Mouse (Mus musculus) MEL (cell line): ENCODE measurements around the gene Srgap2. TPM values are rescaled to one million over a fixed set of nuclear protein-coding genes. Genes with fewer than 3 reads are reported as not detected.

Experiments used
- DNase-seq: peaks from one replicate; pipeline ENCODE4 v3.0.0; 2011; ENCODE audit warnings: low read depth, low spot score
- H3K27ac ChIP-seq: 2 replicates; pipeline ENCODE4 v1.5.1; 2012; ENCODE audit warnings: low read depth, mild to moderate bottlenecking, control low read depth, low read length, moderate library complexity; ENCODE audit not compliant: control insufficient read depth
- H3K27me3 ChIP-seq, 2 experiments: fragments of 150-350 bp in 1 of 2; sonication (generic) in 1 of 2; 2 replicates each; pipeline ENCODE4 v1.6.1; 2012; ENCODE audit warnings: low read length in 2 of 2, mild to moderate bottlenecking in 2 of 2, improper control_type of control experiment in 1 of 2, moderate library complexity in 1 of 2; ENCODE audit not compliant: insufficient read depth in 2 of 2, control insufficient read depth in 1 of 2
- H3K36me3 ChIP-seq, 2 experiments: 2 replicates each; pipeline ENCODE4 v1.6.1; 2012 to 2014; ENCODE audit warnings: low read length in 2 of 2, improper control_type of control experiment in 1 of 2, inconsistent platforms in 1 of 2, mild to moderate bottlenecking in 1 of 2; ENCODE audit not compliant: insufficient read depth in 2 of 2, control insufficient read depth in 1 of 2
- H3K4me1 ChIP-seq, 2 experiments: fragments of 150-350 bp in 1 of 2; sonication (generic) in 1 of 2; 2 replicates each; pipeline ENCODE4 v1.6.1; 2012; ENCODE audit warnings: low read length in 2 of 2, improper control_type of control experiment in 1 of 2, mild to moderate bottlenecking in 1 of 2; ENCODE audit not compliant: insufficient read depth in 2 of 2, control insufficient read depth in 1 of 2
- H3K4me3 ChIP-seq, 2 experiments: fragments of 150-350 bp in 1 of 2; sonication (generic) in 1 of 2; 2 replicates each; pipeline ENCODE4 v1.5.1; 2012; ENCODE audit warnings: low read depth in 2 of 2, low read length in 2 of 2, mild to moderate bottlenecking in 2 of 2, moderate library complexity in 2 of 2, control low read depth in 1 of 2, improper control_type of control experiment in 1 of 2; ENCODE audit not compliant: control insufficient read depth in 1 of 2, insufficient read depth in 1 of 2
- H3K79me2 ChIP-seq: 2 replicates; pipeline ENCODE4 v1.6.1; 2012; ENCODE audit warnings: mild to moderate bottlenecking, low read length, moderate library complexity; ENCODE audit not compliant: control insufficient read depth, poor library complexity, insufficient read depth
- H3K9ac ChIP-seq: 2 replicates; pipeline ENCODE4 v1.6.1; 2012; ENCODE audit warnings: low read depth, mild to moderate bottlenecking, control low read depth, low read length, moderate library complexity; ENCODE audit not compliant: control insufficient read depth, poor library complexity, severe bottlenecking
- H3K9me3 ChIP-seq: fragments of 150-350 bp; sonication (generic); replicated peaks from 2 replicates; pipeline ENCODE4 v1.6.1; 2012; ENCODE audit warnings: mild to moderate bottlenecking, low read length, improper control_type of control experiment, moderate library complexity; ENCODE audit not compliant: insufficient read depth
- CHD1 ChIP-seq: IDR thresholded peaks from 2 replicates; pipeline ENCODE4 v1.6.1; 2012; ENCODE audit warnings: low read depth, mild to moderate bottlenecking, inconsistent platforms, low read length, improper control_type of control experiment
- E2F4 ChIP-seq: IDR thresholded peaks from 2 replicates; pipeline ENCODE4 v1.6.1; 2011; ENCODE audit warnings: low read depth, low read length, improper control_type of control experiment, borderline replicate concordance
- GABPA ChIP-seq: IDR thresholded peaks from 2 replicates; pipeline ENCODE4 v1.6.1; 2012; ENCODE audit warnings: low read depth, mild to moderate bottlenecking, inconsistent platforms, low read length, improper control_type of control experiment, moderate library complexity
- GATA1 ChIP-seq: IDR thresholded peaks from 2 replicates; pipeline ENCODE4 v1.6.1; 2011; ENCODE audit warnings: low read depth, low read length, improper control_type of control experiment
- HCFC1 ChIP-seq: IDR thresholded peaks from 2 replicates; pipeline ENCODE4 v1.6.1; 2012; ENCODE audit warnings: low read depth, mild to moderate bottlenecking, inconsistent platforms, low read length, improper control_type of control experiment, moderate library complexity
- KAT2A ChIP-seq: conservative IDR thresholded peaks from 2 replicates; pipeline ENCODE4 v1.6.1; 2012; ENCODE audit warnings: low read depth, low read length, improper control_type of control experiment, inconsistent platforms
- MYB ChIP-seq: IDR thresholded peaks from 2 replicates; pipeline ENCODE4 v1.6.1; 2011; ENCODE audit warnings: mild to moderate bottlenecking, low read depth, low read length, improper control_type of control experiment
- MYC ChIP-seq: IDR thresholded peaks from 2 replicates; pipeline ENCODE4 v1.6.1; 2011; ENCODE audit warnings: low read depth, mild to moderate bottlenecking, low read length, improper control_type of control experiment, moderate library complexity
- NRF1 ChIP-seq: IDR thresholded peaks from 2 replicates; pipeline ENCODE4 v1.6.1; 2014; ENCODE audit warnings: low read depth, mild to moderate bottlenecking, inconsistent platforms, low read length, improper control_type of control experiment, moderate library complexity; ENCODE audit not compliant: poor library complexity, insufficient read depth, severe bottlenecking
- POLR2AphosphoS5 ChIP-seq: IDR thresholded peaks from 2 replicates; pipeline ENCODE4 v1.6.1; 2012; ENCODE audit warnings: low read depth, borderline replicate concordance, mild to moderate bottlenecking, inconsistent platforms, low read length, moderate library complexity, mixed read lengths
- RAD21 ChIP-seq: IDR thresholded peaks from 2 replicates; pipeline ENCODE4 v1.6.1; 2011; ENCODE audit warnings: mild to moderate bottlenecking, low read depth, low read length, improper control_type of control experiment
- RCOR1 ChIP-seq: IDR thresholded peaks from 2 replicates; pipeline ENCODE4 v1.6.1; 2012; ENCODE audit warnings: low read depth, mild to moderate bottlenecking, inconsistent platforms, low read length, improper control_type of control experiment
- TBP ChIP-seq: IDR thresholded peaks from 2 replicates; pipeline ENCODE4 v1.8.0; 2011; ENCODE audit warnings: low read depth, low read length, improper control_type of control experiment
- TCF12 ChIP-seq: IDR thresholded peaks from 2 replicates; pipeline ENCODE4 v1.6.1; 2014; ENCODE audit warnings: low read depth, mild to moderate bottlenecking, inconsistent platforms, low read length, improper control_type of control experiment, moderate library complexity
- UBTF ChIP-seq: IDR thresholded peaks from 2 replicates; pipeline ENCODE4 v1.6.1; 2012; ENCODE audit warnings: low read depth, mild to moderate bottlenecking, inconsistent platforms, low read length, improper control_type of control experiment, moderate library complexity, borderline replicate concordance; ENCODE audit not compliant: insufficient read depth
- USF1 ChIP-seq: IDR thresholded peaks from 2 replicates; pipeline ENCODE4 v1.6.1; 2014; ENCODE audit warnings: low read depth, mild to moderate bottlenecking, inconsistent platforms, low read length, improper control_type of control experiment, moderate library complexity
- USF2 ChIP-seq, 2 experiments: IDR thresholded peaks; 2 replicates each; pipeline ENCODE4 v1.6.1; 2011 to 2012; ENCODE audit warnings: improper control_type of control experiment in 2 of 2, low read length in 2 of 2, borderline replicate concordance in 1 of 2, inconsistent platforms in 1 of 2, low read depth in 1 of 2, mild to moderate bottlenecking in 1 of 2; ENCODE audit not compliant: insufficient read depth in 1 of 2
- ZC3H11A ChIP-seq: IDR thresholded peaks from 2 replicates; pipeline ENCODE4 v1.6.1; 2012; ENCODE audit warnings: low read depth, mild to moderate bottlenecking, inconsistent platforms, low read length, improper control_type of control experiment
- ZKSCAN1 ChIP-seq: IDR thresholded peaks from 2 replicates; pipeline ENCODE4 v1.6.1; 2012; ENCODE audit warnings: low read depth, mild to moderate bottlenecking, inconsistent platforms, low read length, improper control_type of control experiment, moderate library complexity
- ZNF384 ChIP-seq: IDR thresholded peaks from 2 replicates; pipeline ENCODE4 v1.6.1; 2012; ENCODE audit warnings: low read depth, mild to moderate bottlenecking, inconsistent platforms, low read length, improper control_type of control experiment
- polyA plus RNA-seq, 2 experiments: library from polyadenylated mRNA; stranded (reverse) in 1 of 2; unstranded in 1 of 2; fragments of >175 nt in 1 of 2; fragments of >200 nt in 1 of 2; gene quantifications; 2 replicates each; pipeline versions ENCODE4 v1.2.1 to v1.2.4; 2012; ENCODE audit warnings: low replicate concordance in 2 of 2, low read depth in 1 of 2; ENCODE audit not compliant: insufficient read length in 2 of 2, insufficient read depth in 1 of 2, missing spikeins in 1 of 2
- total RNA-seq: library from RNA; depleted of rRNA; stranded (reverse); fragments of 300-350 nt; gene quantifications from 2 replicates; pipeline ENCODE4 v1.2.3, GENCODE M21; 2012

Gene Srgap2
- total and polyA plus RNA-seq, 3 experiments, result 9.0 to 25.3 TPM; not detected in 1

DNA sequence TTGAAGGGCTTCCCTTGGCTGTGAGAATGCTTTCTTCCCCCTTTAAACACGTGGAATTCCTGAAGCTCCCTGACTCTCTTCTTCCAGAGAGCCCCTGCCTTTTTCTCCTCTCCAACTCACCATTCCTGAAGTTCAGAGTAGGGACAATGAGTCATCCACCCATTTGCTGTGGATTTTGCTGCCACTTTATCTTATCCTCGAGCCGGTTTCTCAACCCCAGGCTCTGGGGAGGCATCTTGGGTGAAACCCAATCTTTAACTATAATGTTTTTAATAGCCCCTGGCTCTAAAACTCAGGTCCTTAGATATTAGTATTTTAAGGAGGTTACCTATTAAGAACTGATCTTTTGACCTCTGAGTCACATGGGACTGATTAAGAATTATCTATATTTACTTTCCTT lies 14.3 kb upstream of the Srgap2 start:
- no peak overlapping the region for H3K27ac ChIP-seq
- H3K4me3 ChIP-seq, result no peak overlapping the region
- no peak overlapping the region for H3K9ac ChIP-seq
- H3K9me3 ChIP-seq, result no peaks in the 10 kb centered on the region
- no peaks in the 10 kb centered on the region for H3K4me1 ChIP-seq
- H3K36me3 ChIP-seq, result peaks cover 0 to 2% of the 10 kb centered on the region in 2 experiments; a peak in 1 of 4 replicates
- no peak for TF ChIP-seq NRF1
- no peak for TF ChIP-seq MYB
- TF ChIP-seq ZKSCAN1, result no peak
- no peak for TF ChIP-seq KAT2A
- TF ChIP-seq GATA1, result no peak
- no peak for TF ChIP-seq RAD21
- TF ChIP-seq USF1, result no peak
- TF ChIP-seq E2F4, result no peak
- TF ChIP-seq MYC, result no peak
- no peak for TF ChIP-seq RCOR1
- no peak for TF ChIP-seq UBTF
- TF ChIP-seq TBP, result no peak
- no peak for TF ChIP-seq CHD1
- no peak for TF ChIP-seq TCF12
- no peak for TF ChIP-seq ZNF384
- TF ChIP-seq USF2 (IDR thresholded peaks at IDR 0.05; ENCODE audit: borderline replicate concordance in 1 of 2, insufficient read depth in 1 of 2, low read depth in 1 of 2, low read length in 2 of 2), result no peak
- TF ChIP-seq POLR2AphosphoS5, result no peak
- TF ChIP-seq GABPA, result no peak
- no peak for TF ChIP-seq ZC3H11A
- no peak for TF ChIP-seq HCFC1
- H3K79me2 ChIP-seq, result no peaks in the 10 kb centered on the region
- H3K27me3 ChIP-seq, result no peaks in the 10 kb centered on the region
- DNase-seq, result no peak

DNA sequence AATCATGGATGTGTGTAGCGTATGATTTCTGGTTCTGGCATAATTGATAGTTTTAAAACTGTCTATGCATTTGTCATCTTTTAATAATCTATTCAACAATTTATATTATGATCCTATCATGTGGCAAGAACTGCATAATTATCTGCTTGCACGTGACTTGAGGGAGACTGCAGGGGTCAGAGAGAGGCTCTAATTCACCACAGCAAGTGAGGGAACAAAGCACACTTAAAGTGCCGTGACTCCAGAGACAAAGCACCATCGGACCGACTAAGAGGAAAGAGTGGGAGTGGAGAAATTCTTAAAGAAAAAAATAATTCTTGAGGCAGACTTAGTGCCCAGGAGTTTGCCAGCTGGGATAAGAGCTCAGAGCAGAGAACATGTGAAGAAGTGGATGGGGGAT lies 13.6 kb upstream of the Srgap2 start:
- H3K27ac ChIP-seq, result no peak overlapping the region
- no peak for DNase-seq
- H3K27me3 ChIP-seq, result no peaks in the 10 kb centered on the region
- no peak for TF ChIP-seq RAD21
- H3K9me3 ChIP-seq, result no peaks in the 10 kb centered on the region
- no peaks in the 10 kb centered on the region for H3K79me2 ChIP-seq
- H3K9ac ChIP-seq, result no peak overlapping the region
- peaks cover 0 to 2% of the 10 kb centered on the region in 2 experiments; a peak in 1 of 4 replicates for H3K36me3 ChIP-seq
- H3K4me3 ChIP-seq, result no peak overlapping the region
- no peaks in the 10 kb centered on the region for H3K4me1 ChIP-seq
